Mouse (Mus musculus) MEL (cell line): Measurements from ENCODE around the gene Vti1a. TPM values are rescaled to one million over a fixed set of nuclear protein-coding genes. Genes with fewer than 3 reads are reported as not detected.

Experiments used
- DNase-seq: peaks from one replicate; pipeline ENCODE4 v3.0.0; 2011; ENCODE audit warnings: low read depth, low spot score
- H3K27ac ChIP-seq: 2 replicates; pipeline ENCODE4 v1.5.1; 2012; ENCODE audit warnings: low read depth, mild to moderate bottlenecking, control low read depth, low read length, moderate library complexity; ENCODE audit not compliant: control insufficient read depth
- H3K27me3 ChIP-seq, 2 experiments: fragments of 150-350 bp in 1 of 2; sonication (generic) in 1 of 2; 2 replicates each; pipeline ENCODE4 v1.6.1; 2012; ENCODE audit warnings: low read length in 2 of 2, mild to moderate bottlenecking in 2 of 2, improper control_type of control experiment in 1 of 2, moderate library complexity in 1 of 2; ENCODE audit not compliant: insufficient read depth in 2 of 2, control insufficient read depth in 1 of 2
- H3K36me3 ChIP-seq, 2 experiments: 2 replicates each; pipeline ENCODE4 v1.6.1; 2012 to 2014; ENCODE audit warnings: low read length in 2 of 2, improper control_type of control experiment in 1 of 2, inconsistent platforms in 1 of 2, mild to moderate bottlenecking in 1 of 2; ENCODE audit not compliant: insufficient read depth in 2 of 2, control insufficient read depth in 1 of 2
- H3K4me1 ChIP-seq, 2 experiments: fragments of 150-350 bp in 1 of 2; sonication (generic) in 1 of 2; 2 replicates each; pipeline ENCODE4 v1.6.1; 2012; ENCODE audit warnings: low read length in 2 of 2, improper control_type of control experiment in 1 of 2, mild to moderate bottlenecking in 1 of 2; ENCODE audit not compliant: insufficient read depth in 2 of 2, control insufficient read depth in 1 of 2
- H3K4me3 ChIP-seq, 2 experiments: fragments of 150-350 bp in 1 of 2; sonication (generic) in 1 of 2; 2 replicates each; pipeline ENCODE4 v1.5.1; 2012; ENCODE audit warnings: low read depth in 2 of 2, low read length in 2 of 2, mild to moderate bottlenecking in 2 of 2, moderate library complexity in 2 of 2, control low read depth in 1 of 2, improper control_type of control experiment in 1 of 2; ENCODE audit not compliant: control insufficient read depth in 1 of 2, insufficient read depth in 1 of 2
- H3K79me2 ChIP-seq: 2 replicates; pipeline ENCODE4 v1.6.1; 2012; ENCODE audit warnings: mild to moderate bottlenecking, low read length, moderate library complexity; ENCODE audit not compliant: control insufficient read depth, poor library complexity, insufficient read depth
- H3K9ac ChIP-seq: 2 replicates; pipeline ENCODE4 v1.6.1; 2012; ENCODE audit warnings: low read depth, mild to moderate bottlenecking, control low read depth, low read length, moderate library complexity; ENCODE audit not compliant: control insufficient read depth, poor library complexity, severe bottlenecking
- H3K9me3 ChIP-seq: fragments of 150-350 bp; sonication (generic); replicated peaks from 2 replicates; pipeline ENCODE4 v1.6.1; 2012; ENCODE audit warnings: mild to moderate bottlenecking, low read length, improper control_type of control experiment, moderate library complexity; ENCODE audit not compliant: insufficient read depth
- BHLHE40 ChIP-seq: IDR thresholded peaks from 2 replicates; pipeline ENCODE4 v1.6.1; 2012; ENCODE audit warnings: low read depth, mild to moderate bottlenecking, inconsistent platforms, low read length, improper control_type of control experiment, borderline replicate concordance
- CHD1 ChIP-seq: IDR thresholded peaks from 2 replicates; pipeline ENCODE4 v1.6.1; 2012; ENCODE audit warnings: low read depth, mild to moderate bottlenecking, inconsistent platforms, low read length, improper control_type of control experiment
- CHD2 ChIP-seq: IDR thresholded peaks from 2 replicates; pipeline ENCODE4 v1.6.1; 2011; ENCODE audit warnings: low read length, improper control_type of control experiment
- ETS1 ChIP-seq: IDR thresholded peaks from 2 replicates; pipeline ENCODE4 v1.6.1; 2012; ENCODE audit warnings: low read depth, mild to moderate bottlenecking, inconsistent platforms, low read length, improper control_type of control experiment, moderate library complexity
- JUND ChIP-seq: IDR thresholded peaks from 2 replicates; pipeline ENCODE4 v1.6.1; 2011; ENCODE audit warnings: low read depth, mild to moderate bottlenecking, improper control_type of control experiment, low read length
- KAT2A ChIP-seq: conservative IDR thresholded peaks from 2 replicates; pipeline ENCODE4 v1.6.1; 2012; ENCODE audit warnings: low read depth, low read length, improper control_type of control experiment, inconsistent platforms
- MAFK ChIP-seq: IDR thresholded peaks from 2 replicates; pipeline ENCODE4 v1.6.1; 2011; ENCODE audit warnings: low read depth, mild to moderate bottlenecking, low read length, improper control_type of control experiment, borderline replicate concordance
- MAX ChIP-seq: IDR thresholded peaks from 2 replicates; pipeline ENCODE4 v1.6.1; 2011; ENCODE audit warnings: low read length, improper control_type of control experiment
- MEF2A ChIP-seq: IDR thresholded peaks from 2 replicates; pipeline ENCODE4 v1.6.1; 2014; ENCODE audit warnings: low read depth, mild to moderate bottlenecking, inconsistent platforms, low read length, improper control_type of control experiment; ENCODE audit not compliant: poor library complexity, insufficient replicate concordance, severe bottlenecking; ENCODE audit errors: extremely low read depth
- MXI1 ChIP-seq: IDR thresholded peaks from 2 replicates; pipeline ENCODE4 v1.6.1; 2011; ENCODE audit warnings: mild to moderate bottlenecking, low read depth, low read length, improper control_type of control experiment
- MYC ChIP-seq: IDR thresholded peaks from 2 replicates; pipeline ENCODE4 v1.6.1; 2011; ENCODE audit warnings: low read depth, mild to moderate bottlenecking, low read length, improper control_type of control experiment, moderate library complexity
- NELFE ChIP-seq: IDR thresholded peaks from 2 replicates; pipeline ENCODE4 v1.6.1; 2011; ENCODE audit warnings: low read depth, low read length, improper control_type of control experiment
- POLR2A ChIP-seq, 2 experiments: IDR thresholded peaks; 2 replicates each; pipeline ENCODE4 v1.6.1; 2011 to 2012; ENCODE audit warnings: low read length in 2 of 2, mild to moderate bottlenecking in 2 of 2, control low read depth in 1 of 2, improper control_type of control experiment in 1 of 2, low read depth in 1 of 2, moderate library complexity in 1 of 2; ENCODE audit not compliant: control insufficient read depth in 1 of 2, insufficient read depth in 1 of 2, poor library complexity in 1 of 2
- POLR2AphosphoS5 ChIP-seq: IDR thresholded peaks from 2 replicates; pipeline ENCODE4 v1.6.1; 2012; ENCODE audit warnings: low read depth, borderline replicate concordance, mild to moderate bottlenecking, inconsistent platforms, low read length, moderate library complexity, mixed read lengths
- TAL1 ChIP-seq: IDR thresholded peaks from 2 replicates; pipeline ENCODE4 v1.6.1; 2012; ENCODE audit warnings: mild to moderate bottlenecking, inconsistent platforms, low read length, moderate library complexity, mixed read lengths
- UBTF ChIP-seq: IDR thresholded peaks from 2 replicates; pipeline ENCODE4 v1.6.1; 2012; ENCODE audit warnings: low read depth, mild to moderate bottlenecking, inconsistent platforms, low read length, improper control_type of control experiment, moderate library complexity, borderline replicate concordance; ENCODE audit not compliant: insufficient read depth
- ZKSCAN1 ChIP-seq: IDR thresholded peaks from 2 replicates; pipeline ENCODE4 v1.6.1; 2012; ENCODE audit warnings: low read depth, mild to moderate bottlenecking, inconsistent platforms, low read length, improper control_type of control experiment, moderate library complexity
- ZNF384 ChIP-seq: IDR thresholded peaks from 2 replicates; pipeline ENCODE4 v1.6.1; 2012; ENCODE audit warnings: low read depth, mild to moderate bottlenecking, inconsistent platforms, low read length, improper control_type of control experiment
- polyA plus RNA-seq, 2 experiments: library from polyadenylated mRNA; stranded (reverse) in 1 of 2; unstranded in 1 of 2; fragments of >175 nt in 1 of 2; fragments of >200 nt in 1 of 2; gene quantifications; 2 replicates each; pipeline versions ENCODE4 v1.2.1 to v1.2.4; 2012; ENCODE audit warnings: low replicate concordance in 2 of 2, low read depth in 1 of 2; ENCODE audit not compliant: insufficient read length in 2 of 2, insufficient read depth in 1 of 2, missing spikeins in 1 of 2
- total RNA-seq: library from RNA; depleted of rRNA; stranded (reverse); fragments of 300-350 nt; gene quantifications from 2 replicates; pipeline ENCODE4 v1.2.3, GENCODE M21; 2012

Gene Vti1a
- total and polyA plus RNA-seq, 3 experiments, result 37.2 to 119 (median 42.8) TPM

DNA sequence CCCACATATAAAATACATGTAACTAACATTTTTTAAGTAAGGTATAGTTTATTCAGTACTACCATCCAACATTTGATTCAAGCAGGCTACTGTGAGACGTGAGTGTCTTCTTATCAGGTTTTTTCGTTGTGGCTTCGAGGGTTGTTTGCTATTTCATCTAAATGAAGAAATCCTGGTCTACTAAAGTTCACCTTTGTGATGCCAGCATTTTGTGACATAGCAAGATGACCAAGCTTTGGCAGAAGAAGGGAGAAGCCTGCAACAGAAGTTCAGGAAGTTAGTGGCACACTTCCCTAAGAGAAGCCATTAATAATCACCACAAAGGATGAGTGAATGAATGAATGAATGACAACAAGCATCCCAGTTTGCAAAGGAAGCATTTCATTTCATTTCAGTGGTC, 278.4 kb downstream of the Vti1a start:
- no peak overlapping the region for H3K4me3 ChIP-seq
- no peaks in the 10 kb centered on the region for H3K9me3 ChIP-seq
- no peaks in the 10 kb centered on the region for H3K4me1 ChIP-seq
- no peak for DNase-seq
- H3K27me3 ChIP-seq, result no peaks in the 10 kb centered on the region
- H3K9ac ChIP-seq, result no peak overlapping the region
- H3K79me2 ChIP-seq, result no peaks in the 10 kb centered on the region
- H3K36me3 ChIP-seq, result no peaks in the 10 kb centered on the region; a peak in 1 of 4 replicates
- TF ChIP-seq TAL1, result no peak
- TF ChIP-seq ZNF384, result no peak
- no peak for TF ChIP-seq BHLHE40
- TF ChIP-seq MYC, result no peak
- TF ChIP-seq CHD2, result no peak
- no peak overlapping the region for H3K27ac ChIP-seq

- Histone ChIP-seq H3K4me1 (no peaks in the 10 kb centered on the region), H3K9me3 (no peaks in the 10 kb centered on the region), H3K9ac (no peak overlapping the region), H3K36me3 (no peaks in the 10 kb centered on the region; a peak in 1 of 4 replicates), H3K4me3 (no peak overlapping the region), H3K27me3 (no peaks in the 10 kb centered on the region), H3K27ac (no peak overlapping the region), H3K79me2 (no peaks in the 10 kb centered on the region)
- DNase-seq, result no peak
- no peak for TF ChIP-seq ZNF384
- no peak for TF ChIP-seq TAL1
- TF ChIP-seq MAFK, result no peak
- TF ChIP-seq MEF2A, result no peak
- TF ChIP-seq ZKSCAN1, result no peak
- no peak for TF ChIP-seq MAX
- TF ChIP-seq MXI1, result no peak
- no peak for TF ChIP-seq KAT2A
- TF ChIP-seq POLR2A (IDR thresholded peaks at IDR 0.05; ENCODE audit: control insufficient read depth in 1 of 2, insufficient read depth in 1 of 2, low read depth in 1 of 2, low read length in 2 of 2, poor library complexity in 1 of 2), result no peak
- TF ChIP-seq UBTF, result no peak
- TF ChIP-seq POLR2AphosphoS5, result no peak
- TF ChIP-seq NELFE, result no peak
- TF ChIP-seq JUND, result no peak
- TF ChIP-seq ETS1, result no peak
- TF ChIP-seq CHD1, result no peak
Observed at GRCm38 (mm10) chr19:55595945-55596649, 280.0 kb downstream of the Vti1a start.
